Mouse (Mus musculus): ENCODE results near the gene Galnt17.

- TF ChIP-seq USF1 (IDR thresholded peaks at IDR 0.05; ENCODE audit: low read depth) = no peak
- TF ChIP-seq POLR2A (IDR thresholded peaks at IDR 0.05; ENCODE audit: insufficient read length, low read depth) = no peak
- TF ChIP-seq TCF12 (IDR thresholded peaks at IDR 0.05; ENCODE audit: insufficient read depth, poor library complexity, severe bottlenecking) = no peak
- TF ChIP-seq CEBPB (IDR thresholded peaks at IDR 0.05; ENCODE audit: insufficient read depth, poor library complexity, severe bottlenecking) = no peak
- no peak for TF ChIP-seq E2F4 (IDR thresholded peaks at IDR 0.05; ENCODE audit: insufficient read depth)
Observed at GRCm38 (mm10) chr5:131280349-131280748, 27.9 kb downstream of the Galnt17 start.

Data from myocyte (in vitro differentiated cells).